Mouse (Mus musculus): ENCODE measurements around the gene Ppp1r9a. TPM values are rescaled to one million over a fixed set of nuclear protein-coding genes. Genes with fewer than 3 reads are reported as not detected.

Ppp1r9a gene
- total and polyA plus RNA-seq, 3 experiments: 1.0 TPM; not detected in 2

DNA sequence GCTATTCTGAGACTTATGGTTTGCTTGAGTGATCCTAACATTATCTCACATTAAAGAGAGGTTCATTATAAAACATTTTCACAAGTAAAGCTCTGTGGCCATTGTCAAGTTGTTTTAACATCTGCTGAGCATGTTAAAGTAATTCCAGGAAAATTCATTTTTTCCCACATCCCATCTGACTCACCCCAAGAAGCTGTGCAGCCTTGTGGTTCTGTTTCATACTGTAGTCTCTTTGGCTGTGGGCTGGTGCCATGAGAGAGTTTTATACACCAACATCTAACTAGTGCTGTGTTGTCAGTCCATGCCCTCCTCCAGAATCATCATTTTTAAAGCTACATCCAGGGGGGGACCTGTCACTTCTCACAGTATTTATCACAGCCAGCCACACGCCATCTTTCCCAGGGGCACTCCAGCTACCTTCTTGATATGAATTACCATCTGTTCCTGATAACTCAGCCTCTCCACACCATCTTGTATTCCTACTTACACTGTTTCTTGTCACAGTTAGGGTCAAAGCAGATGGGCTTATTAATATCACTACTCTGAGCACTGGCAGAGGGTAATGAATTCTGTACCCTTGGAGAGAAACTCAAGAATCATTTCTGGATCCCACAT lies 252.7 kb downstream of the Ppp1r9a start:
- no peaks in the 10 kb centered on the region for H3K27me3 ChIP-seq (replicated peaks)
- no peaks in the 10 kb centered on the region for H3K9me3 ChIP-seq (replicated peaks; ENCODE audit: low read length)
- in situ Hi-C loops (cut with MboI; ENCODE audit: low pct_ligation_motif_present, low pct_unique_long_range_greater_than_20kb, low sequenced_read_pairs) (no loop called here), dilution Hi-C loops (cut with MboI; ENCODE audit: extremely low pct_ligation_motif_present, extremely low pct_unique_long_range_greater_than_20kb, low sequenced_read_pairs) (no loop called here)
- H3K9ac ChIP-seq (ENCODE audit: insufficient read depth, low read depth): no peak overlapping the region
- H3K27ac ChIP-seq (ENCODE audit: insufficient read depth, low read depth): no peak overlapping the region
- no peak for TF ChIP-seq ZKSCAN1 (IDR thresholded peaks at IDR 0.05; ENCODE audit: borderline replicate concordance, low read depth, low read length)
- no peak for TF ChIP-seq KAT2A (IDR thresholded peaks at IDR 0.05; ENCODE audit: insufficient replicate concordance, low read length)
- TF ChIP-seq MEF2A (IDR thresholded peaks at IDR 0.05; ENCODE audit: borderline replicate concordance, low read depth, low read length): no peak
- TF ChIP-seq MAFK (IDR thresholded peaks at IDR 0.05; ENCODE audit: insufficient replicate concordance, low read length): no peak
- no peak for TF ChIP-seq SMC3 (IDR thresholded peaks at IDR 0.05; ENCODE audit: low read depth, low read length)
- TF ChIP-seq SIN3A (IDR thresholded peaks at IDR 0.05; ENCODE audit: low read length): no peak
- TF ChIP-seq CHD1 (IDR thresholded peaks at IDR 0.05; ENCODE audit: low read depth, low read length): no peak
- no peak for TF ChIP-seq RAD21 (IDR thresholded peaks at IDR 0.05; ENCODE audit: low read depth, low read length)
- no peak for TF ChIP-seq HCFC1 (IDR thresholded peaks at IDR 0.05; ENCODE audit: low read depth, low read length)
- no peak overlapping the region for H3K4me3 ChIP-seq (replicated peaks in 1 of 3; ENCODE audit: low read depth in 2 of 3, low read length in 2 of 3, poor library complexity in 1 of 3)
- H3K4me2 ChIP-seq (ENCODE audit: insufficient read depth, low read depth, poor library complexity, severe bottlenecking): no peak overlapping the region
- no peaks in the 10 kb centered on the region for H3K79me2 ChIP-seq (replicated peaks; ENCODE audit: control insufficient read depth, extremely low read depth, insufficient read depth, poor library complexity, severe bottlenecking)
- peaks cover 5 to 28% of the 10 kb centered on the region in 2 experiments; a peak in 2 of 4 replicates for H3K4me1 ChIP-seq (ENCODE audit: control insufficient read depth in 1 of 2, insufficient read depth in 2 of 2)
- no peaks in the 10 kb centered on the region for H3K36me3 ChIP-seq (replicated peaks in 1 of 2; ENCODE audit: control insufficient read depth in 1 of 2, insufficient read depth in 1 of 2, low read length in 1 of 2)
- no peak for DNase-seq (ENCODE audit: extremely low read depth)

- no peak for DNase-seq (ENCODE audit: extremely low read depth)
- H3K27ac ChIP-seq (ENCODE audit: insufficient read depth, low read depth): no peak overlapping the region
- no peak overlapping the region for H3K4me2 ChIP-seq (ENCODE audit: insufficient read depth, low read depth, poor library complexity, severe bottlenecking)
- H3K27me3 ChIP-seq (replicated peaks): no peaks in the 10 kb centered on the region
- dilution Hi-C loops (cut with MboI; ENCODE audit: extremely low pct_ligation_motif_present, extremely low pct_unique_long_range_greater_than_20kb, low sequenced_read_pairs) (no loop called here), in situ Hi-C loops (cut with MboI; ENCODE audit: low pct_ligation_motif_present, low pct_unique_long_range_greater_than_20kb, low sequenced_read_pairs) (no loop called here)
- H3K4me1 ChIP-seq (ENCODE audit: control insufficient read depth in 1 of 2, insufficient read depth in 2 of 2): peaks cover 5 to 28% of the 10 kb centered on the region in 2 experiments; a peak in 2 of 4 replicates
- no peaks in the 10 kb centered on the region for H3K36me3 ChIP-seq (replicated peaks in 1 of 2; ENCODE audit: control insufficient read depth in 1 of 2, insufficient read depth in 1 of 2, low read length in 1 of 2)
- H3K9me3 ChIP-seq (replicated peaks; ENCODE audit: low read length): no peaks in the 10 kb centered on the region
- no peak overlapping the region for H3K9ac ChIP-seq (ENCODE audit: insufficient read depth, low read depth)
- TF ChIP-seq USF2 (conservative IDR thresholded peaks at IDR 0.05; ENCODE audit: low read depth, low read length) (no peak), IRF4 (IDR thresholded peaks at IDR 0.05; ENCODE audit: low read depth, low read length) (no peak), RCOR1 (conservative IDR thresholded peaks at IDR 0.05; ENCODE audit: low read depth, low read length) (no peak)
- H3K79me2 ChIP-seq (replicated peaks; ENCODE audit: control insufficient read depth, extremely low read depth, insufficient read depth, poor library complexity, severe bottlenecking): no peaks in the 10 kb centered on the region
- no peak overlapping the region for H3K4me3 ChIP-seq (replicated peaks in 1 of 3; ENCODE audit: low read depth in 2 of 3, low read length in 2 of 3, poor library complexity in 1 of 3)
Observed at GRCm38 (mm10) chr6:5156541-5157425, 254.1 kb downstream of the Ppp1r9a start.

Data from CH12.LX (cell line).